Mouse (Mus musculus) CH12.LX (cell line): ENCODE results near the gene Exosc9. TPM values are rescaled to one million over a fixed set of nuclear protein-coding genes. Genes with fewer than 3 reads are reported as not detected.

ENCODE experiments used
- DNase-seq: peaks from one replicate; pipeline ENCODE4 v3.0.0-alpha.2; 2013; ENCODE audit errors: extremely low read depth
- H3K27ac ChIP-seq: 2 replicates; pipeline ENCODE4 v1.5.1; 2012; ENCODE audit warnings: low read depth, mild to moderate bottlenecking, control low read depth, moderate library complexity; ENCODE audit not compliant: insufficient read depth
- H3K27me3 ChIP-seq: replicated peaks from 2 replicates; pipeline ENCODE3; 2012; ENCODE audit warnings: inconsistent platforms
- H3K36me3 ChIP-seq, 2 experiments: replicated peaks in 1 of 2; 2 replicates each; pipeline versions ENCODE3 to v1.6.1; 2012; ENCODE audit warnings: inconsistent platforms in 1 of 2, low read length in 1 of 2, mild to moderate bottlenecking in 1 of 2, mixed read lengths in 1 of 2, moderate library complexity in 1 of 2; ENCODE audit not compliant: control insufficient read depth in 1 of 2, insufficient read depth in 1 of 2
- H3K4me1 ChIP-seq, 2 experiments: 2 replicates each; pipeline ENCODE4 v1.6.1; 2012; ENCODE audit warnings: inconsistent platforms in 1 of 2, moderate library complexity in 1 of 2; ENCODE audit not compliant: insufficient read depth in 2 of 2, control insufficient read depth in 1 of 2
- H3K4me2 ChIP-seq: 2 replicates; pipeline ENCODE4 v1.6.1; 2012; ENCODE audit warnings: low read depth, mild to moderate bottlenecking, control low read depth; ENCODE audit not compliant: poor library complexity, insufficient read depth, severe bottlenecking
- H3K4me3 ChIP-seq, 3 experiments: fragments of 150-350 bp in 1 of 3; sonication (generic) in 1 of 3; replicated peaks in 1 of 3; 2 replicates each; pipeline versions ENCODE3 to v1.5.1; 2011 to 2012; ENCODE audit warnings: low read depth in 2 of 3, low read length in 2 of 3, mild to moderate bottlenecking in 2 of 3, moderate library complexity in 2 of 3, control low read depth in 1 of 3, improper control_type of control experiment in 1 of 3, inconsistent platforms in 1 of 3, mixed read lengths in 1 of 3; ENCODE audit not compliant: poor library complexity in 1 of 3
- H3K79me2 ChIP-seq: replicated peaks from 2 replicates; pipeline ENCODE4 v1.6.1; 2012; ENCODE audit warnings: mild to moderate bottlenecking, moderate library complexity; ENCODE audit not compliant: control insufficient read depth, poor library complexity, insufficient read depth, severe bottlenecking; ENCODE audit errors: extremely low read depth
- H3K9ac ChIP-seq: 2 replicates; pipeline ENCODE4 v1.6.1; 2012; ENCODE audit warnings: low read depth, mild to moderate bottlenecking, control low read depth, moderate library complexity; ENCODE audit not compliant: insufficient read depth
- H3K9me3 ChIP-seq: replicated peaks from 2 replicates; pipeline ENCODE3; 2012; ENCODE audit warnings: low read length, inconsistent platforms, mixed read lengths
- CHD2 ChIP-seq: IDR thresholded peaks from 2 replicates; pipeline ENCODE4 v1.6.1; 2011; ENCODE audit warnings: low read length, improper control_type of control experiment
- E2F4 ChIP-seq: IDR thresholded peaks from 2 replicates; pipeline ENCODE4 v1.6.1; 2011; ENCODE audit warnings: low read depth, low read length, improper control_type of control experiment; ENCODE audit not compliant: insufficient replicate concordance
- HCFC1 ChIP-seq: IDR thresholded peaks from 2 replicates; pipeline ENCODE4 v1.6.1; 2012; ENCODE audit warnings: low read depth, mild to moderate bottlenecking, inconsistent platforms, low read length, improper control_type of control experiment
- IRF4 ChIP-seq: IDR thresholded peaks from 2 replicates; pipeline ENCODE4 v1.6.1; 2014; ENCODE audit warnings: low read depth, mild to moderate bottlenecking, inconsistent platforms, low read length, improper control_type of control experiment
- JUN ChIP-seq: IDR thresholded peaks from 2 replicates; pipeline ENCODE4 v1.6.1; 2011; ENCODE audit warnings: low read depth, mild to moderate bottlenecking, low read length, improper control_type of control experiment, moderate library complexity; ENCODE audit not compliant: insufficient read depth
- JUND ChIP-seq: conservative IDR thresholded peaks from 2 replicates; pipeline ENCODE4 v1.6.1; 2011; ENCODE audit warnings: low read depth, low read length, improper control_type of control experiment
- MAFK ChIP-seq: IDR thresholded peaks from 2 replicates; pipeline ENCODE4 v1.6.1; 2011; ENCODE audit warnings: low read length, improper control_type of control experiment; ENCODE audit not compliant: insufficient replicate concordance
- MYC ChIP-seq: IDR thresholded peaks from 2 replicates; pipeline ENCODE4 v1.6.1; 2011; ENCODE audit warnings: low read depth, mild to moderate bottlenecking, improper control_type of control experiment, low read length
- NELFE ChIP-seq: IDR thresholded peaks from 2 replicates; pipeline ENCODE4 v1.6.1; 2011; ENCODE audit warnings: low read depth, low read length, improper control_type of control experiment
- NRF1 ChIP-seq: IDR thresholded peaks from 2 replicates; pipeline ENCODE4 v1.6.1; 2014; ENCODE audit warnings: low read depth, mild to moderate bottlenecking, inconsistent platforms, low read length, improper control_type of control experiment, moderate library complexity
- POLR2AphosphoS2 ChIP-seq: IDR thresholded peaks from 2 replicates; pipeline ENCODE4 v1.6.1; 2011; ENCODE audit warnings: low read depth, low read length, improper control_type of control experiment
- RAD21 ChIP-seq: IDR thresholded peaks from 2 replicates; pipeline ENCODE4 v1.6.1; 2011; ENCODE audit warnings: low read depth, mild to moderate bottlenecking, low read length, improper control_type of control experiment, moderate library complexity
- TBP ChIP-seq: conservative IDR thresholded peaks from 2 replicates; pipeline ENCODE4 v1.6.1; 2011; ENCODE audit warnings: low read depth, low read length, improper control_type of control experiment
- TCF12 ChIP-seq: IDR thresholded peaks from 2 replicates; pipeline ENCODE4 v1.6.1; 2014; ENCODE audit warnings: low read depth, mild to moderate bottlenecking, inconsistent platforms, low read length, improper control_type of control experiment
- USF2 ChIP-seq: conservative IDR thresholded peaks from 2 replicates; pipeline ENCODE4 v1.6.1; 2011; ENCODE audit warnings: low read depth, low read length, improper control_type of control experiment
- ZKSCAN1 ChIP-seq: IDR thresholded peaks from 2 replicates; pipeline ENCODE4 v1.6.1; 2012; ENCODE audit warnings: low read depth, inconsistent platforms, low read length, improper control_type of control experiment, borderline replicate concordance
- ZMIZ1 ChIP-seq: IDR thresholded peaks from 2 replicates; pipeline ENCODE4 v1.6.1; 2012; ENCODE audit warnings: low read depth, mild to moderate bottlenecking, inconsistent platforms, low read length, improper control_type of control experiment
- dilution Hi-C: fragments of 300-500 bp; cut with MboI; formaldehyde crosslinking; loops from 2 replicates; pipeline ENCODE4 v1.14.3; 2020; ENCODE audit warnings: low sequenced_read_pairs; ENCODE audit not compliant: extremely low pct_unique_long_range_greater_than_20kb, extremely low pct_ligation_motif_present
- in situ Hi-C: fragments of 300-500 bp; cut with MboI; formaldehyde crosslinking; loops from 3 replicates; pipeline ENCODE4 v1.14.3; 2019; ENCODE audit warnings: low sequenced_read_pairs, low pct_ligation_motif_present, low pct_unique_long_range_greater_than_20kb, mixed read lengths
- polyA plus RNA-seq: library from polyadenylated mRNA; unstranded; fragments of >175 nt; gene quantifications from 2 replicates; pipeline ENCODE4 v1.2.1, GENCODE M21; 2012; ENCODE audit warnings: low read depth; ENCODE audit not compliant: insufficient read length
- total RNA-seq, 2 experiments: library from RNA; depleted of rRNA; stranded (reverse); fragments of 300-350 nt in 1 of 2; fragments of >200 nt in 1 of 2; gene quantifications; 2 replicates each; pipeline ENCODE4 v1.2.3; 2012 to 2014

The Exosc9 gene
- total and polyA plus RNA-seq, 3 experiments = 60.6 to 149 (median 128) TPM

DNA sequence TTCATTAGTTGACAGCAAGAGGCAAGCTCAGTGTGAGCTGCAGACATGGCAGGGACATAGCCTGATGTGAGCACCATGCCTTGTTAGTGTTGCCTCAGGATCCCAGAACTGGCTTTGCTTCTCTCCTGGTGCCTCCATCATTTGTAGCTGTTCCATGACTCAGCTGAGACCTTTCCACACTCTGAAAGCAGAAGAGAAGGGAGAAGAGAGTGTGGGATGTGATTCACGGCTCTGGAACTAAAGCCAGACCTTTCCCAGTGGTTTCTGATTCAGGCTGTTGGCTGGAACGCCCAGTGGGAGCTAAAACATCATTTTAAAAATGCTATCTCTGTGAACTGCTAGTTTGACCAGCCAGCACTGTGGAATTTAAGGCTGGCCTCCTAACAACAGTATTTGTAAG is 11.7 kb upstream of the Exosc9 start:
- Histone ChIP-seq H3K27ac (no peak overlapping the region), H3K9me3 (no peaks in the 10 kb centered on the region), H3K4me2 (no peak overlapping the region), H3K36me3 (no peaks in the 10 kb centered on the region), H3K4me1 (no peaks in the 10 kb centered on the region), H3K27me3 (no peaks in the 10 kb centered on the region), H3K9ac (no peak overlapping the region), H3K4me3 (no peak overlapping the region), H3K79me2 (no peaks in the 10 kb centered on the region)
- no peak for DNase-seq
- in situ Hi-C loops (no loop called here), dilution Hi-C loops (no loop called here)
- no peak for TF ChIP-seq NRF1
- no peak for TF ChIP-seq MYC
- TF ChIP-seq E2F4 = no peak
- no peak for TF ChIP-seq HCFC1
- TF ChIP-seq NELFE = no peak
- TF ChIP-seq USF2 = no peak
- TF ChIP-seq IRF4 = no peak
- TF ChIP-seq ZKSCAN1 = no peak

DNA sequence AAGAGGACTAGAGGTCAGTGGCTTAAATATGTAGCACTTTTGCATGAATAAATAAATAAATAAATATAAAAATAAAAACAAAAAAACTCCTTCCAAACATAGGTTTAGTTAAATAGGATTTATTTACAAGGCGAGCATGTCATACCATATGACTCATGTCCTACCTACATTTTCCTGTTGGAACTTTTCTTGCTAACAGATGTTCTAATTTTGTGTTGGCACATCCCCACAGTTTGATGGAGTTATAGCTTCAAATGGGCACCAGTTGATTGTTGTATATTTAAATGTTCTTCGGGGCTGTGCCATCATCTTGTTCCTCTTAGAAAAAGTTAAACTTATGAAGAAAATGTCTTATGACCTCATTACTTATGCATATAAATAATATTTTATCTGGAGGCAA is 11.0 kb upstream of the Exosc9 start:
- no peak overlapping the region for H3K4me2 ChIP-seq
- no peaks in the 10 kb centered on the region for H3K27me3 ChIP-seq
- no peaks in the 10 kb centered on the region for H3K36me3 ChIP-seq
- H3K4me1 ChIP-seq = no peaks in the 10 kb centered on the region
- H3K9ac ChIP-seq = no peak overlapping the region
- TF ChIP-seq TCF12 (no peak), ZMIZ1 (no peak), MYC (no peak), CHD2 (no peak), MAFK (no peak), POLR2AphosphoS2 (no peak), NELFE (no peak), JUND (no peak), JUN (no peak), RAD21 (no peak), TBP (no peak), USF2 (no peak)
- TF ChIP-seq, all 38 proteins: peak for 0
- dilution Hi-C loops (no loop called here), in situ Hi-C loops (no loop called here)
- Histone ChIP-seq H3K4me3 (no peak overlapping the region), H3K27ac (no peak overlapping the region), H3K9me3 (no peaks in the 10 kb centered on the region), H3K79me2 (no peaks in the 10 kb centered on the region)
- no peak for DNase-seq
